Mouse (Mus musculus) limb, embryonic 12.5 days (tissue): ENCODE measurements around the gene Elmod2. TPM values are rescaled to one million over a fixed set of nuclear protein-coding genes. Genes with fewer than 3 reads are reported as not detected.
"Not testable (repeated sequence)": the region's sequence is repeated elsewhere in the genome, so short reads cannot be mapped to it uniquely, and the experiment has no call there.

ENCODE experiments used
- ATAC-seq: fragments of 200-750 bp; cut with Nextera tagmentation; 2 replicates; pipeline ENCODE4 v1.8.0; 2017; ENCODE audit warnings: low read depth, moderate TSS enrichment; ENCODE audit not compliant: insufficient number of reproducible peaks, insufficient read depth, low FRiP score, low TSS enrichment
- H3K27ac ChIP-seq: fragments of 300-500 bp; sonication (generic); 2 replicates; pipeline ENCODE4 v1.5.1; 2016; ENCODE audit warnings: mild to moderate bottlenecking, moderate library complexity
- H3K27me3 ChIP-seq: fragments of 300-500 bp; sonication (generic); 2 replicates; pipeline ENCODE4 v1.6.1; 2016; ENCODE audit warnings: mild to moderate bottlenecking, moderate library complexity
- H3K36me3 ChIP-seq: fragments of 300-500 bp; sonication (generic); 2 replicates; pipeline ENCODE4 v1.6.1; 2016; ENCODE audit warnings: mild to moderate bottlenecking, moderate library complexity
- H3K4me1 ChIP-seq: fragments of 300-500 bp; sonication (generic); replicated peaks from 2 replicates; pipeline ENCODE4 v1.6.1; 2016
- H3K4me2 ChIP-seq: fragments of 300-500 bp; sonication (generic); 2 replicates; pipeline ENCODE4 v1.6.1; 2016; ENCODE audit warnings: mild to moderate bottlenecking, moderate library complexity
- H3K4me3 ChIP-seq: fragments of 300-500 bp; sonication (generic); replicated peaks from 2 replicates; pipeline ENCODE4 v1.5.1; 2016; ENCODE audit warnings: mild to moderate bottlenecking
- H3K9ac ChIP-seq: fragments of 300-500 bp; sonication (generic); replicated peaks from 2 replicates; pipeline ENCODE4 v1.6.1; 2016; ENCODE audit warnings: mild to moderate bottlenecking, moderate library complexity
- H3K9me3 ChIP-seq: fragments of 300-500 bp; sonication (generic); 2 replicates; pipeline ENCODE4 v1.6.1; 2016; ENCODE audit warnings: mild to moderate bottlenecking, moderate library complexity
- WGBS: fragments of 180-500 bp; shearing (Covaris S2); methylation state at CpG from one replicate; pipeline ENCODE4 v1.1.7; 2016; 5-methylcytosine and 5-hydroxymethylcytosine counted together
- polyA plus RNA-seq: library from polyadenylated mRNA; unstranded; fragments of >200 nt; fragmentation: Nextera tagmentation; extraction: Ambion mirVana; gene quantifications from 2 replicates; pipeline ENCODE4 v1.2.1, GENCODE M21; 2016

Elmod2 gene
- polyA plus RNA-seq, 1 experiment from 2014 or later, result 25.3 TPM

GRCm38 (mm10) chr8:83327889-83328288 is 4.4 kb downstream of the Elmod2 start:
- H3K4me3 ChIP-seq, result no peak overlapping the region
- WGBS, result 88% methylated on average over 5 of the region's 5 CpGs
- peaks cover 19% of the 10 kb centered on the region for H3K36me3 ChIP-seq
- ATAC-seq, result no peak
- no peaks in the 10 kb centered on the region for H3K9me3 ChIP-seq
- no peak overlapping the region for H3K4me2 ChIP-seq
- H3K27me3 ChIP-seq, result no peaks in the 10 kb centered on the region
- peaks cover 2% of the 10 kb centered on the region; the same call in 1 of the 2 replicates for H3K4me1 ChIP-seq
- H3K9ac ChIP-seq, result no peak overlapping the region
- H3K27ac ChIP-seq, result no peak overlapping the region

- no peak for ATAC-seq
- H3K27ac ChIP-seq, result no peak overlapping the region
- no peaks in the 10 kb centered on the region for H3K4me1 ChIP-seq
- H3K9ac ChIP-seq, result no peak overlapping the region
- H3K4me3 ChIP-seq, result no peak overlapping the region
- H3K36me3 ChIP-seq, result peaks cover 50% of the 10 kb centered on the region
- no peaks in the 10 kb centered on the region for H3K9me3 ChIP-seq
- H3K4me2 ChIP-seq, result no peak overlapping the region
- no peaks in the 10 kb centered on the region for H3K27me3 ChIP-seq
- 82% methylated on average over 2 of the region's 2 CpGs for WGBS
Measured at GRCm38 (mm10) chr8:83323056-83323455, 9.2 kb downstream of the Elmod2 start.

- Histone ChIP-seq H3K36me3 (peaks cover 55% of the 10 kb centered on the region), H3K9ac (no peak overlapping the region), H3K4me2 (no peak overlapping the region), H3K9me3 (no peaks in the 10 kb centered on the region), H3K27me3 (no peaks in the 10 kb centered on the region), H3K4me3 (no peak overlapping the region), H3K4me1 (no peaks in the 10 kb centered on the region), H3K27ac (no peak overlapping the region)
- 91% methylated on average over 6 of the region's 6 CpGs for WGBS
- ATAC-seq, result no peak
Measured at GRCm38 (mm10) chr8:83322374-83322773, 9.9 kb downstream of the Elmod2 start.

- ATAC-seq, result no peak
- peaks cover 65% of the 10 kb centered on the region for H3K36me3 ChIP-seq
- H3K9ac ChIP-seq, result no peak overlapping the region
- whole genome bisulfite sequencing, result 51% methylated on average over 3 of the region's 3 CpGs
- H3K27me3 ChIP-seq, result no peaks in the 10 kb centered on the region
- no peak overlapping the region for H3K27ac ChIP-seq
- H3K4me2 ChIP-seq, result no peak overlapping the region
- H3K4me1 ChIP-seq, result no peaks in the 10 kb centered on the region
- no peak overlapping the region for H3K4me3 ChIP-seq
- no peaks in the 10 kb centered on the region for H3K9me3 ChIP-seq
Measured at GRCm38 (mm10) chr8:83320543-83320942, 11.7 kb downstream of the Elmod2 start.

- WGBS, result 83% methylated on average over 2 of the region's 2 CpGs
- H3K9me3 ChIP-seq, result no peaks in the 10 kb centered on the region
- H3K4me1 ChIP-seq, result no peaks in the 10 kb centered on the region
- H3K36me3 ChIP-seq, result peaks cover 53% of the 10 kb centered on the region
- ATAC-seq, result no peak
- H3K9ac ChIP-seq, result no peak overlapping the region
- H3K27me3 ChIP-seq, result no peaks in the 10 kb centered on the region
- no peak overlapping the region for H3K4me3 ChIP-seq
- no peak overlapping the region for H3K27ac ChIP-seq
- no peak overlapping the region for H3K4me2 ChIP-seq
Measured at GRCm38 (mm10) chr8:83315691-83316090, 16.6 kb downstream of the Elmod2 start.

GRCm38 (mm10) chr8:83315084-83315483 is 17.2 kb downstream of the Elmod2 start:
- H3K4me1 ChIP-seq, H3K4me2 ChIP-seq, H3K27ac ChIP-seq, ATAC-seq, H3K4me3 ChIP-seq, H3K9ac ChIP-seq, H3K27me3 ChIP-seq, H3K9me3 ChIP-seq: not testable (repeated sequence)
- peaks cover 49% of the 10 kb centered on the region for H3K36me3 ChIP-seq
- 78% methylated on average over 4 of the region's 4 CpGs for WGBS

- H3K9me3 ChIP-seq, result no peaks in the 10 kb centered on the region
Measured at GRCm38 (mm10) chr8:83309836-83310235, 22.4 kb downstream of the Elmod2 start.

GRCm38 (mm10) chr8:83304946-83305345 is 27.3 kb downstream of the Elmod2 start:
- Histone ChIP-seq H3K4me3 (no peak overlapping the region), H3K27me3 (no peaks in the 10 kb centered on the region), H3K36me3 (no peaks in the 10 kb centered on the region), H3K4me1 (no peaks in the 10 kb centered on the region), H3K4me2 (no peak overlapping the region), H3K9me3 (0 out of 2 replicates have a peak, but pooled peaks cover 3% of the 10 kb centered on the region), H3K27ac (no peak overlapping the region), H3K9ac (no peak overlapping the region)
- WGBS, result 93% methylated on average over 1 of the region's 1 CpGs
- ATAC-seq, result no peak

More at GRCm38 (mm10) chr8:83309836-83310235, 22.4 kb downstream of the Elmod2 start:
- Histone ChIP-seq H3K4me3 (no peak overlapping the region), H3K27me3 (no peaks in the 10 kb centered on the region), H3K9ac (no peak overlapping the region), H3K27ac (no peak overlapping the region), H3K36me3 (peaks cover 10% of the 10 kb centered on the region; the same call in 1 of the 2 replicates), H3K4me2 (no peak overlapping the region), H3K4me1 (no peaks in the 10 kb centered on the region)
- WGBS, result 93% methylated on average over 6 of the region's 6 CpGs
- ATAC-seq, result no peak

GRCm38 (mm10) chr8:83300135-83300534 is 32.2 kb downstream of the Elmod2 start:
- H3K36me3 ChIP-seq, result no peaks in the 10 kb centered on the region
- 0 out of 2 replicates have a peak, but pooled peaks cover 4% of the 10 kb centered on the region for H3K9me3 ChIP-seq
- no peak overlapping the region for H3K27ac ChIP-seq
- WGBS, result 63% methylated on average over 1 of the region's 1 CpGs
- H3K4me1 ChIP-seq, result no peaks in the 10 kb centered on the region
- H3K4me3 ChIP-seq, result no peak overlapping the region
- ATAC-seq, result no peak
- H3K27me3 ChIP-seq, result no peaks in the 10 kb centered on the region
- no peak overlapping the region for H3K9ac ChIP-seq
- H3K4me2 ChIP-seq, result no peak overlapping the region

GRCm38 (mm10) chr8:83297375-83297774 is 34.9 kb downstream of the Elmod2 start:
- H3K27ac ChIP-seq, result no peak overlapping the region
- ATAC-seq, result no peak
- H3K36me3 ChIP-seq, result no peaks in the 10 kb centered on the region
- no peaks in the 10 kb centered on the region for H3K27me3 ChIP-seq
- no peak overlapping the region for H3K4me3 ChIP-seq
- H3K4me1 ChIP-seq, result no peaks in the 10 kb centered on the region
- 74% methylated on average over 4 of the region's 4 CpGs for WGBS
- H3K9me3 ChIP-seq, result 0 out of 2 replicates have a peak, but pooled peaks cover 4% of the 10 kb centered on the region
- H3K4me2 ChIP-seq, result no peak overlapping the region
- no peak overlapping the region for H3K9ac ChIP-seq

- Histone ChIP-seq H3K4me1 (peaks cover 8% of the 10 kb centered on the region; the same call in 1 of the 2 replicates), H3K9me3 (no peaks in the 10 kb centered on the region), H3K27me3 (peaks cover 38% of the 10 kb centered on the region), H3K27ac (no peak within 1 kb of the TSS), H3K36me3 (no peaks in the 10 kb centered on the region), H3K9ac (no peak within 1 kb of the TSS), H3K4me3 (peak within 1 kb of the TSS; percentile 30), H3K4me2 (peak within 1 kb of the TSS; percentile 65)
- no peak for ATAC-seq
- 4% methylated on average over 20 of the region's 20 CpGs for WGBS
Measured at GRCm38 (mm10) chr8:83290176-83290575, 42.1 kb downstream of the Elmod2 start, which contains the start of gene Ucp1. Ucp1 (plus strand) TSS chr8:83290352.

GRCm38 (mm10) chr8:83285391-83285790 is 46.9 kb downstream of the Elmod2 start:
- Histone ChIP-seq H3K4me3 (no peak overlapping the region), H3K4me2 (no peak overlapping the region), H3K9me3 (no peaks in the 10 kb centered on the region), H3K9ac (no peak overlapping the region), H3K27ac (no peak overlapping the region), H3K27me3 (peaks cover 24% of the 10 kb centered on the region), H3K36me3 (no peaks in the 10 kb centered on the region), H3K4me1 (peaks cover 8% of the 10 kb centered on the region; the same call in 1 of the 2 replicates)
- 84% methylated on average over 8 of the region's 8 CpGs for WGBS
- no peak for ATAC-seq
